Mouse (Mus musculus): ENCODE data around the gene Dram1. TPM values are rescaled to one million over a fixed set of nuclear protein-coding genes. Genes with fewer than 3 reads are reported as not detected.

Dram1 gene
- polyA plus RNA-seq, 1 experiment: 76.0 TPM

DNA sequence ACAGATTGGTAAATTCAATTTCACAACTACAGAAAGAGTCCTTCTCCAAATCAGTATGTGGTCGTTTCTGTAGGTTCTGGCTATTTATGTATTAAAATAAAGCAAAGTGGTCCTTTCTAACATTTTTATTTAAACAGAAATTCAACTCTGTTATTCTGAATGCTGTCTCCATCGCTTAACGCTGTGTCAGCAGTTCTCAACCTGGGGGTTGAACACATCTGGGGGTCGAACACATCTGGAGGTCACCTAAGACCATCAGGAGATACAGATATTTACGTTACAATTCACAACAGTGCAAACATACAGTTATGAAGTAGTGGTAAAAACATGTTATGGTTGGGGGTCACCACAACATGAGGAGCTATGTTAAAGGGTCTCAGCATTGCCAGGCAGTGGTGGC, 104.8 kb downstream of the Dram1 start:
- no peaks in the 10 kb centered on the region for H3K4me1 ChIP-seq (ENCODE audit: control insufficient read depth, insufficient read depth, low read length)
- no peak overlapping the region for H3K4me3 ChIP-seq (ENCODE audit: insufficient read depth, low read length)
- no peak overlapping the region for H3K27ac ChIP-seq (ENCODE audit: insufficient read depth, low read depth, low read length)
- no peak for TF ChIP-seq POLR2A (IDR thresholded peaks at IDR 0.05; ENCODE audit: borderline replicate concordance, low read depth, low read length)
- no peak for TF ChIP-seq CTCF (IDR thresholded peaks at IDR 0.05; ENCODE audit: low read depth, low read length)

Other genes with a start within 250 kb of the Dram1 start
- 5.5 and 8.3 TPM in 2 replicates for gene Parpbp, start 232.1 kb downstream of the Dram1 start, polyA plus RNA-seq (2012; ENCODE audit: insufficient read depth, insufficient read length, missing spikeins)
- 13.3 and 14.6 TPM in 2 replicates for gene Nup37, start 232.1 kb downstream of the Dram1 start, polyA plus RNA-seq (2012; ENCODE audit: insufficient read depth, insufficient read length, missing spikeins)
- gene Washc3, start 178.0 kb downstream of the Dram1 start, polyA plus RNA-seq (2012; ENCODE audit: insufficient read depth, insufficient read length, missing spikeins): 75.7 and 76.4 TPM in 2 replicates
- 22.9 and 26.8 TPM in 2 replicates for gene Gnptab, start 52 bp upstream of the Dram1 start, polyA plus RNA-seq (2012; ENCODE audit: insufficient read depth, insufficient read length, missing spikeins)
- not detected in 2 replicates for gene Sycp3, start 80.5 kb upstream of the Dram1 start, polyA plus RNA-seq (2012; ENCODE audit: insufficient read depth, insufficient read length, missing spikeins)
- gene Chpt1, start 125.0 kb upstream of the Dram1 start, polyA plus RNA-seq (2012; ENCODE audit: insufficient read depth, insufficient read length, missing spikeins): 23.2 and 26.3 TPM in 2 replicates
- gene Mybpc1, start 226.1 kb upstream of the Dram1 start, polyA plus RNA-seq (2012; ENCODE audit: insufficient read depth, insufficient read length, missing spikeins): 0.31 TPM in 1 of 2 replicates, not detected in the other